Mouse (Mus musculus): Measurements from ENCODE around the gene Col27a1.

- no peak for TF ChIP-seq CTCF (IDR thresholded peaks at IDR 0.05; ENCODE audit: borderline replicate concordance, control insufficient read depth, extremely low read depth, insufficient read depth, low read length, poor library complexity)
- no peak for TF ChIP-seq POLR2A (IDR thresholded peaks at IDR 0.05; ENCODE audit: control insufficient read depth, extremely low read depth, insufficient read depth, low read length, poor library complexity)
Observed at GRCm38 (mm10) chr4:63260506-63260905, 46.7 kb downstream of the Col27a1 start.
